Mouse (Mus musculus) spleen, adult 2 months (tissue): ENCODE measurements around the gene Olfr212. TPM values are rescaled to one million over a fixed set of nuclear protein-coding genes. Genes with fewer than 3 reads are reported as not detected.

Source experiments
- DNase-seq, 2 experiments: peaks; one replicate each; pipeline versions ENCODE4 v3.0.0 to v3.0.0-alpha.2; 2012 to 2021; ENCODE audit warnings: low spot score in 2 of 2, low read depth in 1 of 2
- H3K27ac ChIP-seq: fragments of 200-500 bp; 2 replicates; pipeline ENCODE4 v1.5.1; 2012; ENCODE audit warnings: low read length, inconsistent platforms; ENCODE audit not compliant: insufficient read depth
- H3K27me3 ChIP-seq: fragments of 200-500 bp; 2 replicates; pipeline ENCODE4 v1.6.1; 2012; ENCODE audit warnings: mild to moderate bottlenecking, moderate library complexity, low read length, inconsistent platforms; ENCODE audit not compliant: control insufficient read depth, insufficient read depth
- H3K36me3 ChIP-seq: fragments of 200-500 bp; 2 replicates; pipeline ENCODE4 v1.6.1; 2012; ENCODE audit warnings: mild to moderate bottlenecking, low read length, inconsistent platforms; ENCODE audit not compliant: control insufficient read depth, insufficient read depth
- H3K4me1 ChIP-seq: fragments of 200-500 bp; 2 replicates; pipeline ENCODE4 v1.6.1; 2011; ENCODE audit warnings: inconsistent platforms; ENCODE audit not compliant: control insufficient read depth, insufficient read depth, insufficient read length
- H3K4me3 ChIP-seq: fragments of 200-500 bp; 2 replicates; pipeline ENCODE4 v1.5.1; 2011; ENCODE audit warnings: mild to moderate bottlenecking, inconsistent platforms; ENCODE audit not compliant: insufficient read depth, insufficient read length; ENCODE audit errors: extremely low read depth
- CTCF ChIP-seq: fragments of 200-500 bp; IDR thresholded peaks from 2 replicates; pipeline ENCODE4 v1.5.1; 2011; ENCODE audit warnings: mild to moderate bottlenecking, inconsistent platforms; ENCODE audit not compliant: insufficient read depth, insufficient read length, insufficient replicate concordance; ENCODE audit errors: extremely low read depth
- POLR2A ChIP-seq: fragments of 200-500 bp; IDR thresholded peaks from 2 replicates; pipeline ENCODE4 v1.6.1; 2011; ENCODE audit warnings: low read depth, low read length, inconsistent platforms
- WGBS: fragments of 180-500 bp; shearing (Covaris S2); methylation state at CpG from one replicate; pipeline ENCODE4 v1.1.7; 2018; 5-methylcytosine and 5-hydroxymethylcytosine counted together
- polyA plus RNA-seq: library from polyadenylated mRNA; depleted of rRNA; stranded (reverse); fragments of >200 nt; gene quantifications from 2 replicates; pipeline ENCODE4 v1.2.3, GENCODE M21; 2012; rRNA removed

The Olfr212 gene
- polyA plus RNA-seq, 1 experiment = not detected

- 73% methylated on average over 1 of the region's 1 CpGs for WGBS
- TF ChIP-seq CTCF (no peak), POLR2A (no peak)
- Histone ChIP-seq H3K4me1 (no peaks in the 10 kb centered on the region), H3K4me3 (no peak within 1 kb of the TSS), H3K36me3 (no peaks in the 10 kb centered on the region), H3K27ac (no peak within 1 kb of the TSS), H3K27me3 (no peaks in the 10 kb centered on the region)
- DNase-seq = no peak
These were observed 47.6 kb downstream of the Olfr212 start, which contains the start of gene Olfr214 for GRCm38 (mm10) chr6:116553935-116554334. Olfr214 (plus strand) TSS chr6:116554235.

DNA sequence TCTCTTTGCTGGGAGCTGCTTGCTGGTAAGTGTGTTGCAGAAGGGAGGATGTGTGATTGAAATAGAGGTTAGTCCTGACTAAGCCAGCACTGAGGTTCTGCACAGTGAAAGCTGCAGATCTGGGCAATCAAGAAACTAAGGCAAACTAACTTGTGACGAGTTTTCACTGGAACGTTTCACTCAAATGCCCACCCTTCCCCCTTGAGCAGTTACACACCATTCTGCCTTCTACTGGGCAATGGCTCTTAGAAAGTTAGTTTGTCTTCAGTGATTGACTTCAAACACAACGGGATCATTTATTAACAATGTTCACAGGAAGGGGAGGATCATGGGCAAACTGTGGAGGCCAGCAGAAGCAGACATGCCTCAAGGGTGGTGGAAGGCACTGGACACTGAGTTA is 48.6 kb downstream of the Olfr212 start:
- no peak for DNase-seq
- Histone ChIP-seq H3K27me3 (no peaks in the 10 kb centered on the region), H3K4me1 (no peaks in the 10 kb centered on the region), H3K36me3 (no peaks in the 10 kb centered on the region), H3K27ac (no peak overlapping the region), H3K4me3 (no peak overlapping the region)
- no peak for TF ChIP-seq POLR2A
- TF ChIP-seq CTCF = no peak
- 68% methylated on average over 3 of the region's 3 CpGs for WGBS

Other genes with a start within 250 kb of the Olfr212 start
- 0.35 and 0.47 TPM in 2 replicates for gene Zfand4, start 242.3 kb upstream of the Olfr212 start, polyA plus RNA-seq
- gene March8, start 168.5 kb upstream of the Olfr212 start, polyA plus RNA-seq = 24.1 and 36.7 TPM in 2 replicates
- 2.5 and 2.8 TPM in 2 replicates for gene Alox5, start 45.3 kb upstream of the Olfr212 start, polyA plus RNA-seq
- not detected in 2 replicates for gene Olfr211, start 17.4 kb upstream of the Olfr212 start, polyA plus RNA-seq
- gene Olfr213, start 31.9 kb downstream of the Olfr212 start, polyA plus RNA-seq = not detected in 2 replicates
- not detected in 2 replicates for gene Gm5580, start 44.6 kb downstream of the Olfr212 start, polyA plus RNA-seq
- gene Olfr214, start 47.7 kb downstream of the Olfr212 start, polyA plus RNA-seq = not detected in 2 replicates
- not detected in 2 replicates for gene Olfr215, start 77.7 kb downstream of the Olfr212 start, polyA plus RNA-seq
- gene Zfp422, start 122.5 kb downstream of the Olfr212 start, polyA plus RNA-seq = 5.9 and 7.2 TPM in 2 replicates
- 2.5 and 2.6 TPM in 2 replicates for gene Depp1, start 144.1 kb downstream of the Olfr212 start, polyA plus RNA-seq
- gene Rassf4, start 167.4 kb downstream of the Olfr212 start, polyA plus RNA-seq = 19.4 and 23.5 TPM in 2 replicates
- gene Tmem72, start 210.4 kb downstream of the Olfr212 start, polyA plus RNA-seq = 0.01 TPM in 2 replicates